Mouse (Mus musculus): ENCODE results near the gene Tor4a. TPM values are rescaled to one million over a fixed set of nuclear protein-coding genes. Genes with fewer than 3 reads are reported as not detected.

Gene Tor4a
- polyA plus RNA-seq, 1 experiment from 2014 or later = 1.2 TPM

- H3K4me3 ChIP-seq (replicated peaks) = no peak overlapping the region
- H3K4me2 ChIP-seq (replicated peaks) = no peak overlapping the region
- no peaks in the 10 kb centered on the region for H3K9me3 ChIP-seq
- H3K36me3 ChIP-seq = no peaks in the 10 kb centered on the region
- WGBS = 78% methylated on average over 4 of the region's 4 CpGs
- no peak for ATAC-seq
- no peak overlapping the region for H3K9ac ChIP-seq (replicated peaks)
- H3K27me3 ChIP-seq = 0 out of 2 replicates have a peak, but pooled peaks cover 4% of the 10 kb centered on the region
- no peak overlapping the region for H3K27ac ChIP-seq
- H3K4me1 ChIP-seq (replicated peaks) = peaks cover 61% of the 10 kb centered on the region
Observed at GRCm38 (mm10) chr2:25175690-25176078, 21.0 kb downstream of the Tor4a start.

- Histone ChIP-seq H3K27ac (no peak overlapping the region), H3K27me3 (0 out of 2 replicates have a peak, but pooled peaks cover 4% of the 10 kb centered on the region), H3K4me2 (replicated peaks) (no peak overlapping the region), H3K36me3 (no peaks in the 10 kb centered on the region), H3K9ac (replicated peaks) (no peak overlapping the region), H3K4me3 (replicated peaks) (no peak overlapping the region), H3K4me1 (replicated peaks) (peaks cover 64% of the 10 kb centered on the region), H3K9me3 (no peaks in the 10 kb centered on the region)
- 54% methylated on average over 7 of the region's 7 CpGs for WGBS
- no peak for ATAC-seq
Observed at GRCm38 (mm10) chr2:25174866-25175689, 21.6 kb downstream of the Tor4a start.

GRCm38 (mm10) chr2:25173821-25174220, 22.9 kb downstream of the Tor4a start:
- Histone ChIP-seq H3K4me2 (replicated peaks) (no peak overlapping the region), H3K9ac (replicated peaks) (no peak overlapping the region), H3K27ac (no peak overlapping the region), H3K4me1 (replicated peaks) (peaks cover 63% of the 10 kb centered on the region), H3K27me3 (0 out of 2 replicates have a peak, but pooled peaks cover 4% of the 10 kb centered on the region), H3K4me3 (replicated peaks) (no peak overlapping the region), H3K9me3 (no peaks in the 10 kb centered on the region), H3K36me3 (no peaks in the 10 kb centered on the region)
- ATAC-seq = no peak
- 92% methylated on average over 4 of the region's 4 CpGs for WGBS

DNA sequence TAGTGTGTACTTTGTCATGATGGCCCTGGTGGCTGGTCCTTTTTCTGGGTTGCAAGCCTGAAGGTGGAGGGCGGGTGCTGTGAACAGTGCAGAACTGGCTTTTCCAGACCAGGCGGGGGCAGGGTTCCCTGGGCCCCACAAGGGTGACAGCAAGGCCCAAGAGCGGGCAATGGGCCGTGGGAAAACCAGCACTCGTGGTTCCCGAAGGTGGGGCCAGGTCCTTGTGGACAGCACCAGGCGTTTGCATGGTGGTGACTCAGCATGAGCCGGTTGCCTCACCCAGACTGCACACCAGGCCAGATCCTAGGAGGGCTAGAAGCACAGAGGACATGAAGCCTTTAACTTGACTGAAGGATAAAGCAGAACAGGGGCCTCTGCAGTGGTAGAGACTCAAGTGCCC, 24.1 kb downstream of the Tor4a start:
- ATAC-seq = no peak
- Histone ChIP-seq H3K4me1 (replicated peaks) (peaks cover 63% of the 10 kb centered on the region), H3K27me3 (0 out of 2 replicates have a peak, but pooled peaks cover 4% of the 10 kb centered on the region), H3K36me3 (no peaks in the 10 kb centered on the region), H3K27ac (no peak overlapping the region), H3K9me3 (no peaks in the 10 kb centered on the region), H3K4me3 (replicated peaks) (no peak overlapping the region), H3K4me2 (replicated peaks) (no peak overlapping the region), H3K9ac (replicated peaks) (no peak overlapping the region)
- WGBS = 84% methylated on average over 8 of the region's 8 CpGs

GRCm38 (mm10) chr2:25171769-25172153, 24.9 kb downstream of the Tor4a start:
- 50% methylated on average over 1 of the region's 1 CpGs for WGBS
- Histone ChIP-seq H3K27ac (no peak overlapping the region), H3K4me1 (replicated peaks) (peaks cover 62% of the 10 kb centered on the region), H3K9ac (replicated peaks) (no peak overlapping the region), H3K4me2 (replicated peaks) (no peak overlapping the region), H3K9me3 (no peaks in the 10 kb centered on the region), H3K4me3 (replicated peaks) (no peak overlapping the region), H3K36me3 (no peaks in the 10 kb centered on the region), H3K27me3 (0 out of 2 replicates have a peak, but pooled peaks cover 4% of the 10 kb centered on the region)
- no peak for ATAC-seq

DNA sequence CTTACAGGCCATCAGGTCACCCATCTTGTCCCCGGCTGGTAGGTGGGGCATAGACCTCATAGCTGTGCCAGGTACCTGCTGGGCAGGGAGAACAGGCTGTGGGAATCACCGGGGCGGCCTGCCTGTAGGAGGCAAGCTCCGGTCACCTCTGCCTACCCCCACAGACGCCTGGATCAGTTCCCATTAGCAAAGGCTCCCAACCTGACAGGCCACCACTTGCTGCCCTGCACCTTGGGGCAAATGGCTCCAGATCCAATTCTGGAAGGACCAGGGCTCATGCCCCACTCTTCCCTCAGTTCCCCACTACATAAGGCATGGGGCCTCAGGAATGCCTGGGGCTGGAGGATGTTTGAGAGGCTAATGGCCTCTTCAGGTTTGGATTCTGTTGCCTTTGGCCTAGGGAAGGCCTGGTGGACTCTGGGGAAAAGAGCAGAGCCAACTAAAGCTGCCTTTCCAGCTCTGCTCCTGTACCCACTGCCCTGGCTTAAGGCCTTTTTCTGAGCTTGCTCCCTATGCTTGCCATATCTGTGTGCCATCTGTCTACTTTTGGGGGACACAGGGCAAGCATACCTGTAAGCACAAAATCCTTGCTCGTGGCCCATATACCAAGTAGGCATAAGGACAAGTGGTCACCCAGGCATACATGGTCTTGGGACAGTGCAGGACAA, 25.5 kb downstream of the Tor4a start:
- ATAC-seq = no peak
- no peak overlapping the region for H3K9ac ChIP-seq (replicated peaks)
- no peak overlapping the region for H3K4me2 ChIP-seq (replicated peaks)
- no peaks in the 10 kb centered on the region for H3K9me3 ChIP-seq
- H3K4me1 ChIP-seq (replicated peaks) = peaks cover 57% of the 10 kb centered on the region
- 0 out of 2 replicates have a peak, but pooled peaks cover 4% of the 10 kb centered on the region for H3K27me3 ChIP-seq
- H3K27ac ChIP-seq = no peak overlapping the region
- H3K36me3 ChIP-seq = no peaks in the 10 kb centered on the region
- no peak overlapping the region for H3K4me3 ChIP-seq (replicated peaks)
- 93% methylated on average over 6 of the region's 6 CpGs for WGBS

- Histone ChIP-seq H3K4me2 (replicated peaks) (no peak overlapping the region), H3K4me3 (replicated peaks) (no peak overlapping the region), H3K27ac (no peak overlapping the region), H3K27me3 (0 out of 2 replicates have a peak, but pooled peaks cover under 1% of the 10 kb centered on the region), H3K9ac (replicated peaks) (no peak overlapping the region; the same call in 1 of the 2 replicates), H3K36me3 (no peaks in the 10 kb centered on the region), H3K9me3 (no peaks in the 10 kb centered on the region), H3K4me1 (replicated peaks) (peaks cover 50% of the 10 kb centered on the region)
- ATAC-seq = no peak
- 82% methylated on average over 10 of the region's 10 CpGs for WGBS
Observed at GRCm38 (mm10) chr2:25170326-25171100, 26.2 kb downstream of the Tor4a start.

DNA sequence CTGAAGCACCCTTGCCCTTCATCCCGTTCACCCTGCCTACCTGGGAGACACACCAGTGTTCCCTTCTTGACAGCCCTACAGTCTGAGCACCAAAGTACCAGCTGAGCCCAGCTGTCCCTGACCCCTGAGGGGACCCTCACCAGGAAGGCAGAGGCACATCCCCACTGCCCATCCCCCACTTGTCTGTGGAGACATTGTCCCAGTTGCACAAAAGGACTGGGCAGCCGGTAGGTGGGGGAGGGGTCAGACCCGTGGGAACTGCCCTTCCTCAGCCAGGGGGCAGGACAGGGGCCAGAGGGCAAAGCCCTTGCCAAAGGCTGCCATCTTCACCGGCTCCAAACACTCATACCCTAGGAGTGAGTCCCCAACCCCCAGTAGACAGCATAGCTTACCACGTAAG, 26.9 kb downstream of the Tor4a start:
- 0 out of 2 replicates have a peak overlapping the region, but pooled peaks have one; percentile 80 for H3K27ac ChIP-seq
- WGBS = 12% methylated on average over 5 of the region's 5 CpGs
- no peaks in the 10 kb centered on the region for H3K27me3 ChIP-seq
- no peak overlapping the region; the same call in 1 of the 2 replicates for H3K9ac ChIP-seq (replicated peaks)
- H3K9me3 ChIP-seq = no peaks in the 10 kb centered on the region
- no peaks in the 10 kb centered on the region for H3K36me3 ChIP-seq
- no peak overlapping the region for H3K4me3 ChIP-seq (replicated peaks)
- ATAC-seq = no peak
- no peak overlapping the region for H3K4me2 ChIP-seq (replicated peaks)
- H3K4me1 ChIP-seq (replicated peaks) = peaks cover 42% of the 10 kb centered on the region

DNA sequence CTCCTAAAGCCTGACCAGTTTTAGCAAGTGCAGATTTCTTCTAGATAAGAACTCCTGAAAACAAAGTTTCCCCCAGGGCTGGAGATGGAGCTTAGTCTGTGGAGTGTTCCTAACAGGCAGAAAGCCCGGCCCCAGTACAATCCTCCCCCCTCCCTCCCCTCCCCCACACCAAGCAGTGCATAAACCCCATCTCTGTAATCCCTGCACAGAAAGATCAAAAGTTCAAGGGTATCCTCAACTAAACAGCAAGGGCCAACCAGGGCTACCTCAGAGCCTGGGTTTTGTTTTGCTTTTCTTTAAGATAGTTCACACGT, 28.1 kb downstream of the Tor4a start:
- Histone ChIP-seq H3K9ac (replicated peaks) (peak overlapping the region; percentile 69; the same call in 1 of the 2 replicates), H3K27me3 (no peaks in the 10 kb centered on the region), H3K27ac (peak overlapping the region; percentile 80), H3K36me3 (no peaks in the 10 kb centered on the region), H3K4me2 (replicated peaks) (peak overlapping the region; percentile 67), H3K4me1 (replicated peaks) (peaks cover 48% of the 10 kb centered on the region), H3K9me3 (no peaks in the 10 kb centered on the region), H3K4me3 (replicated peaks) (peak overlapping the region; percentile 46)
- WGBS = 3% methylated on average over 2 of the region's 2 CpGs
- no peak; the same call in 1 of the 2 replicates for ATAC-seq

DNA sequence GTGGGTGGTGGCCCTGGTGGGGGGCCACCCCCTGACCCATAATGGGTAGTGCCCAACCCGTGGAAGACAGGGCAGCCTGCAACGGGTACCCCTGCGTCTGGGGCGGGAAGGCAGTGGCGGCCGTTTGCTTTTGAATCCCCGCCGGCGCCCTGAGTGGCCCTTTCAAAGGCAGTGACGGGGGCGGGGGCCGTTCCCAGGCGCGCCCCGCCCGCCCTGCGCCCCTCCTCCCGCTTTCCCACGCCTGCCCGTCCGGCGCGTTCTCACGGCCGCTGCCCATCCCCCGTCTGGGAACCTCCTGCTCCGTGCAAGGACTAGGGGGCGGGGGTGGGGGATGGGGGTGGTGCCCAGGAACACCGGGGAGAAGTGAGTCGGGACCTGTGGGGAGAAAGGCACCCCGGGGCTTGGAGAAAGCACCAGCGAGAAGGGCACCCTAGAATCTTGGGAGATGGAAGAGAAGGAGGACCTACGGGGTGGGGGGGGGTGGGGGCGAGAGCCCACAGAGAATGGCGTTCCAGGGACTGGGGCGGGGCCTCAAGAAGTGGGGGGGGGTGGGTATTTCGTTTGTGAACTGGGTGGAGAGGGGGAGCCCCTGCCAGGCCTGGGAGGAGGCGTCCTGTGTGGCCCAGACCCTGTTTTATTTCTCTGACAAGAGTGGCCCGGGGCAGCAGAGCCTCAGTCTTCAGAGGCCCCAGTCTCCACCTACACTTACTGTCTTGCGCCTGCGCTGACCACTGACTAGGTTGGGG, 28.6 kb downstream of the Tor4a start:
- ATAC-seq = peak; percentile 83
- peaks cover 53% of the 10 kb centered on the region for H3K4me1 ChIP-seq (replicated peaks)

DNA sequence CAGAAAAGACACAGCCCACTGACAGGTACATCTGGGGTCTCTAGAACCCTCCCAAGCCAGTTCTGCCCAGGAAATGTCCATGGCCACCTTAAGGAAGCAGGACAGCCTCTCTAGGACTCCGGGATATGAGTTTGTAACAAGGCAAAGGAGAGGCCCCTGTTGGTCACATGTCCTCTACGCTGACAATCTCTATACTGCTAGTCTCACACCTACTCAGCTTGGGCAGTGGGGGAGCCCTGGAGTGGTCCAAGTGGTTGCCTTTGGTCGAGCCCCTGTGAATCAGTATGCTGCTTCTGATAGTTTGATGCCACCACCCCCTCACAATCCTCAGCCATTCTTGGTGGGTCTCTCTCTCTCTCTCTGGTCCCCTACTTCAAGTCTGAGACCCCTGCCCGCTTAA, 29.2 kb downstream of the Tor4a start:
- H3K4me1 ChIP-seq (replicated peaks) = peaks cover 57% of the 10 kb centered on the region
- peak overlapping the region; percentile 80 for H3K27ac ChIP-seq
- peak; percentile 53 for ATAC-seq
- H3K36me3 ChIP-seq = no peaks in the 10 kb centered on the region
- no peaks in the 10 kb centered on the region for H3K9me3 ChIP-seq
- peak overlapping the region; percentile 67 for H3K4me2 ChIP-seq (replicated peaks)
- H3K27me3 ChIP-seq = no peaks in the 10 kb centered on the region
- WGBS = 12% methylated on average over 4 of the region's 4 CpGs
- peak overlapping the region; percentile 69 for H3K9ac ChIP-seq (replicated peaks)
- H3K4me3 ChIP-seq (replicated peaks) = peak overlapping the region; percentile 46

More for the DNA sequence above, 28.6 kb downstream of the Tor4a start:
- Histone ChIP-seq H3K27me3 (no peaks in the 10 kb centered on the region), H3K36me3 (no peaks in the 10 kb centered on the region), H3K27ac (peak overlapping the region; percentile 80), H3K9ac (replicated peaks) (peak overlapping the region; percentile 69), H3K9me3 (no peaks in the 10 kb centered on the region), H3K4me3 (replicated peaks) (peak overlapping the region; percentile 46), H3K4me2 (replicated peaks) (peak overlapping the region; percentile 67)
- WGBS = under 1% methylated on average over 39 of the region's 41 CpGs
